Mouse (Mus musculus): ENCODE results near the gene Gm45713. TPM values are rescaled to one million over a fixed set of nuclear protein-coding genes. Genes with fewer than 3 reads are reported as not detected.
A peak's percentile ranks its signal among the peaks of the same experiment; 100 is the strongest.
"Not testable (repeated sequence)": the region's sequence is repeated elsewhere in the genome, so short reads cannot be mapped to it uniquely, and the experiment has no call there.

Gene Gm45713
- polyA plus RNA-seq, 1 experiment from 2014 or later: 0.60 TPM

DNA sequence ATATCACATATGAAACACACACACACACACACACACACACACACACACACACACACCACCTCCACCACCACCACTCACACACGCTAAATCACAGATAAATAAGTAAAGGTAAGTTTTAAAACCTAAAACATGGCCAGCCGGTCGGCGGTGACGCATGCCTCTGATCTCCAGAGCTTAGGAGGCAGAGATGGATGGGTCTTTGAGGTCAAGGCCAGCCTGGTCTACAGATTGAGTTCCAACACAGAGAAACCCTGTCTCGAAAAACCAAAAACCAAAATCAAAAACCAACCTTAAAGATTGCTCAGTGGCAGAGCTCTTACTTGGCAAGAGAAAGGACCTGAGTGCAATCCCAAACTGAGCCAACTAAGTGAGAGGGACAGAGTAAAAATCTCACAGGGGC lies 36.0 kb downstream of the Gm45713 start:
- Histone ChIP-seq H3K27ac (ENCODE audit: low read length) (no peak overlapping the region), H3K27me3 (ENCODE audit: control insufficient read depth, insufficient read depth, low read depth, low read length) (no peaks in the 10 kb centered on the region), H3K9me3 (ENCODE audit: control insufficient read depth, low read length) (no peaks in the 10 kb centered on the region), H3K9ac (ENCODE audit: low read length) (no peak overlapping the region), H3K4me2 (ENCODE audit: low read depth, low read length) (no peak overlapping the region), H3K4me3 (ENCODE audit: low read length) (no peak overlapping the region), H3K36me3 (ENCODE audit: control insufficient read depth, insufficient read depth, low read length) (peaks cover 6% of the 10 kb centered on the region; the same call in 1 of the 2 replicates), H3K4me1 (replicated peaks; ENCODE audit: control insufficient read depth, insufficient read depth, low read length) (peaks cover 22% of the 10 kb centered on the region)
- no peak for ATAC-seq (ENCODE audit: low read depth)
- 75% methylated on average over 6 of the region's 6 CpGs for WGBS

DNA sequence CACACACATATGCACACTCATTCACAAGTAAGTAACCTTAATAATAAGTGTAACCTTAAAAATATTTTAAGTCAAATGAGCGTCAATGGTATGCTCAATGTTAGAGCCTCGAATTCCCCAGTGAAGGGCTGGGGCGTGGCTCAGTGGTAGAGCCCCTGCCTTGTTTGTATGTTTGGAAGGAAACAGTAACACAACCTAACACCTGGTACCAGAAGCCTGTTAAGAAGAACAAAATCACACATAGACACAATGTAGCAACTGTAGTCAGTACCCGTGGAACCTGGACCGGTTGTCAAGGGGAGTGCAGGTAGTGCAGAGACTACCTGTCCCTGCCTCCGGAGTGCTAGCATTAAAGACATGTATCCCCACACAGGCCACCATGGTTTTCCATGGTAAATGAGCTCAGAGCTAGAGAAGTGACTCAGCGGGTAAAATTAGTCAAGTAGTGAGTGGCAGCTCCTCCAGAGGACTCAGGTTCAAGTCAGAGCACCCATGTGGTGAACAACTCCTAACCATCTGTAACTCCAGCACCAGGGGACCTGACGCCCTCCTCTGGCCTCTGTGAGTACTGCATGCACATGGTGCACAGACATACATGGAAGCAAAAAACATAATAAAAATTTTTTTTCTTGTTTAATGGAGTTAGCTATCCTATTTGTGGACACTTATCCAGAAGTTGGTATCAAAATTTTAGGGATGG lies 37.3 kb downstream of the Gm45713 start:
- no peak for ATAC-seq (ENCODE audit: low read depth)
- Histone ChIP-seq H3K4me3 (ENCODE audit: low read length) (no peak overlapping the region), H3K9ac (ENCODE audit: low read length) (no peak overlapping the region), H3K36me3 (ENCODE audit: control insufficient read depth, insufficient read depth, low read length) (peaks cover 6% of the 10 kb centered on the region; the same call in 1 of the 2 replicates), H3K27me3 (ENCODE audit: control insufficient read depth, insufficient read depth, low read depth, low read length) (no peaks in the 10 kb centered on the region), H3K27ac (ENCODE audit: low read length) (no peak overlapping the region), H3K4me2 (ENCODE audit: low read depth, low read length) (no peak overlapping the region), H3K4me1 (replicated peaks; ENCODE audit: control insufficient read depth, insufficient read depth, low read length) (peaks cover 14% of the 10 kb centered on the region), H3K9me3 (ENCODE audit: control insufficient read depth, low read length) (no peaks in the 10 kb centered on the region)
- 87% methylated on average over 8 of the region's 8 CpGs for WGBS

DNA sequence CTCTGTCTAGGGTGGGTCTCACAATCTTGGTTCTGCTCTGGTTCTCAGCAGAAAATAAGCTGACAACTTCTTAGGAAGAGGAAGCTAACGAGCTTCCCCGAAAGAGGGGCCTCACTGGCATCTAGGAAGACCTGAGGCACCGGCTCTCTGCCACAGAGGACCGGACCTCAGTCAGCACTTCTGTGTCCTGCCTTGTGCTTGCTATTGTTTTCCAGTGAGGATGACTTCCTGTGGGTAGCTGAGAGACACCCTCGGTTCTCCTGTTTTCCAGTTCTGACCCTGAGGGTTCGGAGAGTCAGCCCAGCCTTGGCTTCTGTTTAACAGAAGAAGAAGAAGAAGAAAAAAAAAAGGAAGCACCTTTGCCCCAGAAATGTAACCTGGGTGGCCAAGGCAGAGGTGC lies 38.6 kb downstream of the Gm45713 start:
- no peaks in the 10 kb centered on the region for H3K27me3 ChIP-seq (ENCODE audit: control insufficient read depth, insufficient read depth, low read depth, low read length)
- no peak overlapping the region for H3K9ac ChIP-seq (ENCODE audit: low read length)
- 0 out of 2 replicates have a peak overlapping the region, but pooled peaks have one; percentile 4 for H3K27ac ChIP-seq (ENCODE audit: low read length)
- ATAC-seq (ENCODE audit: low read depth): no peak
- no peaks in the 10 kb centered on the region for H3K9me3 ChIP-seq (ENCODE audit: control insufficient read depth, low read length)
- H3K4me1 ChIP-seq (replicated peaks; ENCODE audit: control insufficient read depth, insufficient read depth, low read length): peaks cover 11% of the 10 kb centered on the region
- H3K4me3 ChIP-seq (ENCODE audit: low read length): no peak overlapping the region
- peaks cover 6% of the 10 kb centered on the region; the same call in 1 of the 2 replicates for H3K36me3 ChIP-seq (ENCODE audit: control insufficient read depth, insufficient read depth, low read length)
- WGBS: 47% methylated on average over 6 of the region's 6 CpGs
- no peak overlapping the region for H3K4me2 ChIP-seq (ENCODE audit: low read depth, low read length)

DNA sequence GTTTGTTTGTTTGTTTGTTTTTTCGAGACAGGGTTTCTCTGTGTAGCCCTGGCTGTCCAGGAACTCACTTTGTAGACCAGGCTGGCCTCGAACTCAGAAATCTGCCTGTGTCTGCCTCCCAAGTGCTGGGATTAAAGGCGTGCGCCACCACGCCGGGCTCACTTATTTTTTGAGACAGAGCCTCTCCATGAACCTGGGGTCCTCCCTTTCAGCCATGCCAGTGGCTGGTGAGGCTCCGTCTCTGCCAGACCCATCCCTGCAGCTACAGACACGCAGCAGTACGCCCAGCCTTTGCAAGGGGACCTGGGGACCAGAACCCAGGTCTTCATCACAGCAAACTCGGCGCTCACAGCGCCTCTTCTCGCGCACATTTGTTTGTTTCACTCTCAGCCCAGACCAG lies 40.1 kb downstream of the Gm45713 start:
- not testable (repeated sequence) for H3K9me3 ChIP-seq (ENCODE audit: control insufficient read depth, low read length); H3K27ac ChIP-seq (ENCODE audit: low read length); H3K4me2 ChIP-seq (ENCODE audit: low read depth, low read length); H3K27me3 ChIP-seq (ENCODE audit: control insufficient read depth, insufficient read depth, low read depth, low read length); H3K9ac ChIP-seq (ENCODE audit: low read length); ATAC-seq (ENCODE audit: low read depth); H3K36me3 ChIP-seq (ENCODE audit: control insufficient read depth, insufficient read depth, low read length); H3K4me3 ChIP-seq (ENCODE audit: low read length)
- 90% methylated on average over 14 of the region's 14 CpGs for WGBS
- peaks cover 11% of the 10 kb centered on the region for H3K4me1 ChIP-seq (replicated peaks; ENCODE audit: control insufficient read depth, insufficient read depth, low read length)

DNA sequence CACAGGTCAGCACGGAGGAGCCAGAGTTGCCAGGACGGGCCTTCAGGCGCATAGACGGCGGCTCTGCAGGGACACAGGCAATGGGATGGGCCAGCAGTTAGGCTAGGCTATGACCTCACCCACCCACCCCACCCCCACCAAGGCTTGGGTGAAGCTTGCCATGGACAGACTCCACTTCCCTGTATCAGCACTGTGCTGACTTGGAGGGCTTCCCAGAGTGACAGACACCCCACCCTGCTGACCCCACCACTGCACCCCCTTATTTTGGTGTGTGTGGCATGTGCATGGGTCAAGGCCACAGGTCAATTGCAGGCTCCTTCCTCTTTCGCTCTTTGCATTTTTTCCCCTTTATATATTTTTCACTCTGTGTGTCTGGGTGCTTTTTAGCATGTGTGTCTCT lies 40.7 kb downstream of the Gm45713 start:
- no peaks in the 10 kb centered on the region for H3K27me3 ChIP-seq (ENCODE audit: control insufficient read depth, insufficient read depth, low read depth, low read length)
- 78% methylated on average over 6 of the region's 6 CpGs for WGBS
- no peak overlapping the region for H3K4me2 ChIP-seq (ENCODE audit: low read depth, low read length)
- peaks cover 6% of the 10 kb centered on the region; the same call in 1 of the 2 replicates for H3K36me3 ChIP-seq (ENCODE audit: control insufficient read depth, insufficient read depth, low read length)
- H3K9ac ChIP-seq (ENCODE audit: low read length): no peak overlapping the region
- H3K4me3 ChIP-seq (ENCODE audit: low read length): no peak overlapping the region
- no peak overlapping the region for H3K27ac ChIP-seq (ENCODE audit: low read length)
- no peak for ATAC-seq (ENCODE audit: low read depth)
- H3K4me1 ChIP-seq (replicated peaks; ENCODE audit: control insufficient read depth, insufficient read depth, low read length): peaks cover 17% of the 10 kb centered on the region
- H3K9me3 ChIP-seq (ENCODE audit: control insufficient read depth, low read length): no peaks in the 10 kb centered on the region

DNA sequence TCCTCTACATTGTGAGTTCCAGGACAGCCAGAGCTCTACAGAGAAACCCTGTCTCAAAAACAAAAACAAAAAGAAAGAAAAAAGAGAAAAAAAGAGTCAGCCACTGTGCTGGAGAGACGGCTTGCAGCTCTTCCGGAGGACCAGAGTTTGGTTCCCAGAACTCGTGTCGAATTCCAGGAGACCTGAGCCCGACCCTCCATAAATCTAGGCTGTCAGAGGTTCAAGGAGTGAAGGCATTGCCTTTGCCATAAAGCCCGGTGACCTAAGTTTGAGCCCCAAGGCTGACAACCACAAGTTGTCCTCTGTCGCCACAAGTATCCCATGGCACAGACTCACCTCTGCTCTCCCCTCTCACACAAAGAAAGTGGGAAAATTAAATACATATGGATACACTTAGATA lies 41.9 kb downstream of the Gm45713 start:
- 28% methylated on average over 7 of the region's 7 CpGs for WGBS
- Histone ChIP-seq H3K27ac (ENCODE audit: low read length) (no peak overlapping the region), H3K4me3 (ENCODE audit: low read length) (no peak overlapping the region), H3K9me3 (ENCODE audit: control insufficient read depth, low read length) (no peaks in the 10 kb centered on the region), H3K27me3 (ENCODE audit: control insufficient read depth, insufficient read depth, low read depth, low read length) (no peaks in the 10 kb centered on the region), H3K9ac (ENCODE audit: low read length) (0 out of 2 replicates have a peak overlapping the region, but pooled peaks have one; percentile 3), H3K4me1 (replicated peaks; ENCODE audit: control insufficient read depth, insufficient read depth, low read length) (peaks cover 20% of the 10 kb centered on the region), H3K4me2 (ENCODE audit: low read depth, low read length) (no peak overlapping the region), H3K36me3 (ENCODE audit: control insufficient read depth, insufficient read depth, low read length) (peaks cover 6% of the 10 kb centered on the region; the same call in 1 of the 2 replicates)
- no peak for ATAC-seq (ENCODE audit: low read depth)

DNA sequence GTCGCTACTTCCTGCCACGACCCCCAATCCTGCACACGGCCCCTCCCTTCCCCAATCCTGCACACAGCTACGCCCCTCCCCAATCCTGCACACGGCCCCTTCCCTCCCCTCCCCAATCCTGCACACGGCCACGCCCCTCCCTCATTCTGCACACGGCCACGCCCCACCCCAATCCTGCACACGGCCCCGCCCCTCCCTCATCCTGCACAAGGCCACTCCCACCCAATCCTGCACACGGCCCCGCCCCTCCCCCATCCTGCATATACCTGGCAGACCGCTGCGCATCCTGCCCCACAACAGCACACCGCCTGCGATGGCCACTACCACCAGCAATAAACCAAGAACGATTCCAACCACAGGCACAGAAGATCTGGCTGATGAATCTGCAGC lies 42.5 kb downstream of the Gm45713 start:
- Histone ChIP-seq H3K9me3 (ENCODE audit: control insufficient read depth, low read length) (no peaks in the 10 kb centered on the region), H3K36me3 (ENCODE audit: control insufficient read depth, insufficient read depth, low read length) (peaks cover 5% of the 10 kb centered on the region; the same call in 1 of the 2 replicates), H3K27me3 (ENCODE audit: control insufficient read depth, insufficient read depth, low read depth, low read length) (no peaks in the 10 kb centered on the region), H3K4me1 (replicated peaks; ENCODE audit: control insufficient read depth, insufficient read depth, low read length) (peaks cover 20% of the 10 kb centered on the region), H3K27ac (ENCODE audit: low read length) (no peak overlapping the region), H3K9ac (ENCODE audit: low read length) (no peak overlapping the region), H3K4me2 (ENCODE audit: low read depth, low read length) (no peak overlapping the region), H3K4me3 (ENCODE audit: low read length) (no peak overlapping the region)
- no peak for ATAC-seq (ENCODE audit: low read depth)
- 33% methylated on average over 16 of the region's 18 CpGs for WGBS

DNA sequence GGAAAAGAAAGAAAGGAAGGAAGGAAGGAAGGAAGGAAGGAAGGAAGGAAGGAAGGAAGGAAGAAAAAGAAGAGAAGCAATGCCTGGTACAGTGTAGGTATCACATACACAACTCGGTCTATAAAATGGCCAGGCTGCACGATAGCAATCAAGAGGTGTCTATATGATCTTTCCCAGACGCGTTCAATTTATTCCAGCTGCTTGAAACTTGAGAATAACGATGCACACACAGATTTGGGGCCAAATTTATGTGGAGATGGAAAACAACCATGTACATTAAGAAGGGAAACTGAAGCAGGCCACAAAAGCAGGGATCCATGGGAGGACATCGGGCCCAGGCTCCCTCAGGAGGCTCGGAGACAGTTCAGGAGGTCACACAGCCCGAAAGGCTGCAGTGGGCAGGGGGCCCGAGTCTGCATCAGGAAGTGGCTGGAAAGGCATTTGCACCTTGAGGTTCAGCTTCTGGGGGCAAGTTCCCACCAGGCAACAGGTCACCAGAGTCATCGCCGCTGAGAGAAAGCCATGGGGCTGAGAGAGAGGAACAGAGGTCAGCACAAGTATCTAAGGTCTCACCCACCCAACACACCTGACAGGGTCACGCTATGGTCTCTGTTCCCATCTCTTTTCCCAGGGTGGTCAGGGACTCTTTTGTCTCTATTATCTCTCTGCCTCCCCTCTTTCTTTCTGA lies 43.1 kb downstream of the Gm45713 start:
- H3K4me2 ChIP-seq (ENCODE audit: low read depth, low read length): 0 out of 2 replicates have a peak overlapping the region, but pooled peaks have one; percentile 17
- peaks cover 10% of the 10 kb centered on the region for H3K36me3 ChIP-seq (ENCODE audit: control insufficient read depth, insufficient read depth, low read length)
- peaks cover 20% of the 10 kb centered on the region for H3K4me1 ChIP-seq (replicated peaks; ENCODE audit: control insufficient read depth, insufficient read depth, low read length)
- no peak for ATAC-seq (ENCODE audit: low read depth)
- no peaks in the 10 kb centered on the region for H3K9me3 ChIP-seq (ENCODE audit: control insufficient read depth, low read length)
- peak overlapping the region; percentile 43; the same call in 1 of the 2 replicates for H3K9ac ChIP-seq (ENCODE audit: low read length)
- H3K27ac ChIP-seq (ENCODE audit: low read length): peak overlapping the region; percentile 58
- no peak overlapping the region for H3K4me3 ChIP-seq (ENCODE audit: low read length)
- whole genome bisulfite sequencing: 44% methylated on average over 12 of the region's 12 CpGs
- H3K27me3 ChIP-seq (ENCODE audit: control insufficient read depth, insufficient read depth, low read depth, low read length): no peaks in the 10 kb centered on the region

DNA sequence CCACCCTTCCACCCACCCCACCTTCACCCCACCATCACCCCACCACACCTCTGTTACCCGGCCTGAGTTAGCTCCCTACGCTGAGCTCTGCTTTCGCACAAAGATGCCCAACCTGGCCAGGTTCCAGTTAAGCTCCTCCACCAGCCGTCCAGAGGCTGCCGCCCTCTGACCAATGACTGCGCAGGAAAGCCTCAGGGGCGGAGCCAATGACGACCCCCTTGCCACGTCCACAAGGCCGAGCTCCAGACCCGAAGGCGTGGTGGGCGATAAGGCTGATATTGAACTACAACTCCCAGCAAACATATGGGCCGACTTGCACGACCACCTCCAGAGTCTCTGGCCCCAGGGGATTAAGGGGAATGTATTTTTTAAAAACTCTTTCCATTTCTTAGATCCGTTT lies 44.0 kb downstream of the Gm45713 start, which contains the start of gene Rcn3:
TSS of gene Rcn3 (minus strand) at position 174 of the 400 bp plus-strand sequence.
- no peaks in the 10 kb centered on the region for H3K27me3 ChIP-seq (ENCODE audit: control insufficient read depth, insufficient read depth, low read depth, low read length)
- H3K27ac ChIP-seq (ENCODE audit: low read length): peak within 1 kb of the TSS; percentile 81
- H3K36me3 ChIP-seq (ENCODE audit: control insufficient read depth, insufficient read depth, low read length): peaks cover 16% of the 10 kb centered on the region
- H3K4me2 ChIP-seq (ENCODE audit: low read depth, low read length): peak within 1 kb of the TSS; percentile 74
- H3K9ac ChIP-seq (ENCODE audit: low read length): peak within 1 kb of the TSS; percentile 80
- peak within 1 kb of the TSS; percentile 64 for H3K4me3 ChIP-seq (ENCODE audit: low read length)
- H3K9me3 ChIP-seq (ENCODE audit: control insufficient read depth, low read length): no peaks in the 10 kb centered on the region
- peaks cover 20% of the 10 kb centered on the region for H3K4me1 ChIP-seq (replicated peaks; ENCODE audit: control insufficient read depth, insufficient read depth, low read length)
- under 1% methylated on average over 16 of the region's 16 CpGs for WGBS
- peak; percentile 98 for ATAC-seq (ENCODE audit: low read depth)

Measured in lung, embryonic 16.5 days (tissue).